Mouse (Mus musculus) heart, postnatal 0 days (tissue): ENCODE results near the gene Mob3b.

Experiments used
- CTCF ChIP-seq: IDR thresholded peaks from 2 replicates; pipeline ENCODE4 v1.5.1; 2016; ENCODE audit warnings: antibody characterized with exemption, control low read depth, low read depth
- EP300 ChIP-seq: IDR thresholded peaks from 2 replicates; pipeline ENCODE4 v1.6.1; 2016; ENCODE audit warnings: antibody characterized with exemption, low read depth

- TF ChIP-seq CTCF (no peak), EP300 (no peak)
These were observed 73.2 kb downstream of the Mob3b start for GRCm38 (mm10) chr4:35084060-35084459.
